Mouse (Mus musculus): ENCODE measurements around the gene St6gal1.

- TF ChIP-seq ZNF384 (IDR thresholded peaks at IDR 0.05; ENCODE audit: low read depth, low read length) (no peak), MAFK (IDR thresholded peaks at IDR 0.05; ENCODE audit: insufficient read depth, low read depth, low read length) (no peak), ZC3H11A (IDR thresholded peaks at IDR 0.05; ENCODE audit: borderline replicate concordance, low read depth, low read length) (no peak)
Observed at GRCm38 (mm10) chr16:23361434-23361970, 137.0 kb downstream of the St6gal1 start.
